Mouse (Mus musculus) liver, embryonic 15.5 days (tissue): Measurements from ENCODE around the gene Zfhx3. TPM values are rescaled to one million over a fixed set of nuclear protein-coding genes. Genes with fewer than 3 reads are reported as not detected.

Experiments
- ATAC-seq: fragments of 200-750 bp; cut with Nextera tagmentation; 2 replicates; pipeline ENCODE4 v1.8.0; 2017; ENCODE audit warnings: moderate number of reproducible peaks, mild to moderate bottlenecking, moderate library complexity; ENCODE audit not compliant: insufficient read depth
- H3K27ac ChIP-seq: fragments of 300-500 bp; sonication (generic); replicated peaks from 2 replicates; pipeline ENCODE4 v1.5.1; 2015; ENCODE audit warnings: mild to moderate bottlenecking, inconsistent platforms
- H3K27me3 ChIP-seq: fragments of 300-500 bp; sonication (generic); 2 replicates; pipeline ENCODE4 v1.6.1; 2015; ENCODE audit warnings: mild to moderate bottlenecking, inconsistent platforms
- H3K36me3 ChIP-seq: fragments of 300-500 bp; sonication (generic); replicated peaks from 2 replicates; pipeline ENCODE4 v1.6.1; 2015; ENCODE audit warnings: moderate library complexity, mild to moderate bottlenecking, inconsistent platforms
- H3K4me1 ChIP-seq: fragments of 300-500 bp; sonication (generic); replicated peaks from 2 replicates; pipeline ENCODE4 v1.6.1; 2015; ENCODE audit warnings: inconsistent platforms
- H3K4me2 ChIP-seq: fragments of 300-500 bp; sonication (generic); 2 replicates; pipeline ENCODE4 v1.6.1; 2015; ENCODE audit warnings: moderate library complexity, mild to moderate bottlenecking, inconsistent platforms
- H3K4me3 ChIP-seq: fragments of 300-500 bp; sonication (generic); replicated peaks from 2 replicates; pipeline ENCODE4 v1.5.1; 2015; ENCODE audit warnings: mild to moderate bottlenecking, inconsistent platforms
- H3K9ac ChIP-seq: fragments of 300-500 bp; sonication (generic); 2 replicates; pipeline ENCODE4 v1.6.1; 2015; ENCODE audit warnings: moderate library complexity, mild to moderate bottlenecking, inconsistent platforms
- H3K9me3 ChIP-seq: fragments of 300-500 bp; sonication (generic); replicated peaks from 2 replicates; pipeline ENCODE4 v1.6.1; 2016; ENCODE audit warnings: inconsistent platforms
- WGBS: fragments of 180-500 bp; shearing (Covaris S2); methylation state at CpG from one replicate; pipeline ENCODE4 v1.1.7; 2015; ENCODE audit warnings: mixed read lengths; ENCODE audit not compliant: insufficient replicate concordance; 5-methylcytosine and 5-hydroxymethylcytosine counted together
- polyA plus RNA-seq: library from polyadenylated mRNA; unstranded; fragments of >200 nt; fragmentation: Nextera tagmentation; extraction: Ambion mirVana; gene quantifications from 2 replicates; pipeline ENCODE4 v1.2.1, GENCODE M21; 2015

Gene Zfhx3
- polyA plus RNA-seq, 1 experiment from 2014 or later = 1.0 TPM

GRCm38 (mm10) chr8:108920151-108920550, 977.7 kb downstream of the Zfhx3 start:
- H3K36me3 ChIP-seq = no peaks in the 10 kb centered on the region
- H3K4me1 ChIP-seq = peaks cover 2% of the 10 kb centered on the region
- H3K27ac ChIP-seq = no peak overlapping the region
- no peaks in the 10 kb centered on the region for H3K9me3 ChIP-seq
- no peak overlapping the region for H3K4me2 ChIP-seq
- ATAC-seq = no peak
- no peak overlapping the region for H3K9ac ChIP-seq
- no peak overlapping the region for H3K4me3 ChIP-seq
- H3K27me3 ChIP-seq = no peaks in the 10 kb centered on the region
- 72% methylated on average over 7 of the region's 7 CpGs for WGBS

DNA sequence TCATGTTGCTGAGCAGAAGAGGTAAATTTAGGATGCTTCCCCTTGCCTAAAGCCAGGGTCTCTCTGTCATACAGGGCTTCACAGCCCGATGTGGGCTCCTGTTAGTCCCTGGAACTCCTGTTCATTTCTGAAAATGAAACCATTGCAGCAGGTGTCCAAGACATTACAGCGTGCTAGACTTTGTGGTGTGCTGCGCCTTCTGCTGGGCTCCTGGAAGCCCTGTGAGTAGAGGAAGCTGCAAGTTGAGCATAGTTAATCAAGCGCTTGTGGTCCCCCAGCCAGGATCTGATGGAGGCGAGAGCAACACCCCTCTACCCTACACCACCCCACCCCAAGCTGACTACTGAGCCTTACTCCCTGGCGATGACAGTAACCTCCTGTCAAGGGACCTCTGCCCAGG, 980.7 kb downstream of the Zfhx3 start:
- no peaks in the 10 kb centered on the region for H3K27me3 ChIP-seq
- no peak overlapping the region for H3K4me2 ChIP-seq
- H3K4me1 ChIP-seq = no peaks in the 10 kb centered on the region
- no peak for ATAC-seq
- no peak overlapping the region for H3K4me3 ChIP-seq
- no peak overlapping the region for H3K27ac ChIP-seq
- no peak overlapping the region for H3K9ac ChIP-seq
- no peaks in the 10 kb centered on the region for H3K9me3 ChIP-seq
- 63% methylated on average over 6 of the region's 6 CpGs for WGBS
- H3K36me3 ChIP-seq = no peaks in the 10 kb centered on the region

- 76% methylated on average over 9 of the region's 9 CpGs for WGBS
- ATAC-seq = no peak
- Histone ChIP-seq H3K4me2 (no peak overlapping the region), H3K36me3 (no peaks in the 10 kb centered on the region), H3K9ac (no peak overlapping the region), H3K27me3 (no peaks in the 10 kb centered on the region), H3K4me1 (no peaks in the 10 kb centered on the region), H3K27ac (no peak overlapping the region), H3K4me3 (no peak overlapping the region), H3K9me3 (no peaks in the 10 kb centered on the region)
Measured at GRCm38 (mm10) chr8:108924526-108924925, 982.1 kb downstream of the Zfhx3 start.

- no peak overlapping the region for H3K27ac ChIP-seq
- no peaks in the 10 kb centered on the region for H3K36me3 ChIP-seq
- no peak for ATAC-seq
- H3K4me1 ChIP-seq = peaks cover 6% of the 10 kb centered on the region; the same call in 1 of the 2 replicates
- no peaks in the 10 kb centered on the region for H3K9me3 ChIP-seq
- no peak overlapping the region for H3K4me3 ChIP-seq
- 62% methylated on average over 11 of the region's 11 CpGs for WGBS
- no peaks in the 10 kb centered on the region for H3K27me3 ChIP-seq
- no peak overlapping the region for H3K4me2 ChIP-seq
- no peak overlapping the region for H3K9ac ChIP-seq
Measured at GRCm38 (mm10) chr8:108926106-108926505, 983.7 kb downstream of the Zfhx3 start.

GRCm38 (mm10) chr8:108930635-108931034, 988.2 kb downstream of the Zfhx3 start:
- H3K27me3 ChIP-seq = no peaks in the 10 kb centered on the region
- H3K9ac ChIP-seq = no peak overlapping the region
- H3K4me3 ChIP-seq = no peak overlapping the region
- no peak overlapping the region for H3K27ac ChIP-seq
- no peaks in the 10 kb centered on the region for H3K36me3 ChIP-seq
- no peak overlapping the region for H3K4me2 ChIP-seq
- no peak for ATAC-seq
- peaks cover 6% of the 10 kb centered on the region; the same call in 1 of the 2 replicates for H3K4me1 ChIP-seq
- WGBS = 44% methylated on average over 5 of the region's 5 CpGs
- no peaks in the 10 kb centered on the region for H3K9me3 ChIP-seq

DNA sequence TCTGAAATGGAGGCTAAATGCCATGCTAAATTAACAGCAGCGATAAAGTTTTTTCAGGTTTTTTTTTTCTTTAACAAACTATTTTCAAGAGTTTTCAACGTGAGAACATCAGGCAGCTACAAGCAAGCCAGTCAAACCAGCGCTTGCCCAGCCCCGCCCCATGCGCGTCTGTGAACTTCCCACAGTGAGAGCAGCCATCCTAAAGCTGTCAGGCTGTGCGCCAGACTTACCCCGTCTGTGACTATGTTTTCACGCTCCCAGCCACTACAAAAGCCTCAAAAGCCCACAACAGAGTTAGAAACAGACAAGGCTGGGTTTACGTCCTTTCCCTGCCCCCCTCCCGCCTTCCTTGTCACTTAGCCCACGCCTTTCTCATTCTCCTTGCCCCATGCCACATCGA, 989.4 kb downstream of the Zfhx3 start:
- Histone ChIP-seq H3K4me3 (no peak overlapping the region), H3K4me2 (no peak overlapping the region), H3K9ac (no peak overlapping the region), H3K4me1 (peaks cover 6% of the 10 kb centered on the region; the same call in 1 of the 2 replicates), H3K27ac (no peak overlapping the region), H3K27me3 (no peaks in the 10 kb centered on the region), H3K9me3 (no peaks in the 10 kb centered on the region), H3K36me3 (no peaks in the 10 kb centered on the region)
- WGBS = 59% methylated on average over 13 of the region's 13 CpGs
- ATAC-seq = no peak

GRCm38 (mm10) chr8:108932729-108933128, 990.3 kb downstream of the Zfhx3 start:
- WGBS = 44% methylated on average over 9 of the region's 9 CpGs
- Histone ChIP-seq H3K36me3 (no peaks in the 10 kb centered on the region), H3K27me3 (no peaks in the 10 kb centered on the region), H3K4me1 (peaks cover 6% of the 10 kb centered on the region; the same call in 1 of the 2 replicates), H3K4me3 (no peak overlapping the region), H3K9me3 (no peaks in the 10 kb centered on the region), H3K4me2 (no peak overlapping the region), H3K9ac (no peak overlapping the region), H3K27ac (no peak overlapping the region)
- ATAC-seq = no peak

DNA sequence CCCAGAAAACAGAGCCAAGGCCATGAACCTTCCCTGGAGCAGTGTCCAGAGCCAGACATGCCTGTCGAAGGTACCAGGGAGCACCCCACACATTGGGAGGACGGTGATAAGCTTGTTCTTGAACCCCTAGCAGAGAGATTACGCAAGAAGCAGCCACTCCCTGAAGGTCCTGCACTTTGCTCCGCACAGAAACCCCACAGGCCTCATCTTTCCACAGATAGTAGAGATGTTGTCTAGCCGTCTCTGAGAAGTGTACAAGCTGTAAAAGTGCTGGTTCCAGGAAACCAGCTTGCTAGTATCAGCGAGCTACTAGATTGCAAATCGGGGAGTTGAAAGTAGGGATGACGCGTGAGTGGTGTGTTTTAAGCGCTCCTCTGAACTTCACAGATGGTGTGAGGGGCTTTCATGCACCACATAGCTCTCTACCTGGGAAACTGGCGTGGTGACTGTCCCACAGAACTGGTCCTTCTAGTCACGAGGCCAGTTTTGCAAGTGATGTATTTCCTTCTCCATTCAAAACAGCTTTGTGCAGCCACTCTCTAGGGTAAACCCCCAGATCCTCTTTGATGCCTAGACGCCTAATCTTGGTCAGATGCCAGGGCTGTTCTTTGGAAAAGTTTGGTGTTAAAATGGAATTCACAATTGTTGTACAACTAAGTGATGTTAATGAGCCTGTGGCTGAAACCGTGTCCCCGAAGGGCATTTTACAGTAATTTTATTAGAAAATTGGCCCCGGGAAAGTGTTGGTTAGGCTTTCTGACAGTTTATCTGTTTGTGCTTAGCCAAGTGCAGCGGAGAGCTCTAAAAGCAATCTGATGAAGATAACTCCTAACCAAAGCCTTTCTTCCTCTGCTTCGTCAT, 993.6 kb downstream of the Zfhx3 start:
- H3K9me3 ChIP-seq = no peaks in the 10 kb centered on the region
- no peak for ATAC-seq
- no peaks in the 10 kb centered on the region for H3K27me3 ChIP-seq
- no peaks in the 10 kb centered on the region for H3K36me3 ChIP-seq
- H3K4me1 ChIP-seq = no peaks in the 10 kb centered on the region
- H3K27ac ChIP-seq = no peak overlapping the region
- WGBS = 45% methylated on average over 18 of the region's 18 CpGs
- H3K4me3 ChIP-seq = no peak overlapping the region
- no peak overlapping the region for H3K9ac ChIP-seq
- H3K4me2 ChIP-seq = no peak overlapping the region

GRCm38 (mm10) chr8:108936695-108937448, 994.4 kb downstream of the Zfhx3 start:
- 53% methylated on average over 19 of the region's 19 CpGs for WGBS
- no peaks in the 10 kb centered on the region for H3K36me3 ChIP-seq
- no peak for ATAC-seq
- H3K4me3 ChIP-seq = no peak overlapping the region
- no peak overlapping the region for H3K27ac ChIP-seq
- no peak overlapping the region for H3K4me2 ChIP-seq
- no peak overlapping the region for H3K9ac ChIP-seq
- no peaks in the 10 kb centered on the region for H3K9me3 ChIP-seq
- H3K4me1 ChIP-seq = no peaks in the 10 kb centered on the region
- no peaks in the 10 kb centered on the region for H3K27me3 ChIP-seq

- no peak overlapping the region for H3K4me2 ChIP-seq
- H3K4me1 ChIP-seq = no peaks in the 10 kb centered on the region
- ATAC-seq = no peak
- no peaks in the 10 kb centered on the region for H3K27me3 ChIP-seq
- no peaks in the 10 kb centered on the region for H3K36me3 ChIP-seq
- H3K27ac ChIP-seq = no peak overlapping the region
- H3K9me3 ChIP-seq = no peaks in the 10 kb centered on the region
- WGBS = 64% methylated on average over 8 of the region's 8 CpGs
- H3K9ac ChIP-seq = no peak overlapping the region
- no peak overlapping the region for H3K4me3 ChIP-seq
Measured at GRCm38 (mm10) chr8:108937904-108938455, 995.5 kb downstream of the Zfhx3 start.

GRCm38 (mm10) chr8:108942686-108943085, 1000.2 kb downstream of the Zfhx3 start:
- no peak overlapping the region for H3K27ac ChIP-seq
- peaks cover 16% of the 10 kb centered on the region for H3K36me3 ChIP-seq
- H3K9ac ChIP-seq = no peak overlapping the region
- H3K9me3 ChIP-seq = no peaks in the 10 kb centered on the region
- H3K27me3 ChIP-seq = no peaks in the 10 kb centered on the region
- H3K4me3 ChIP-seq = no peak overlapping the region
- H3K4me1 ChIP-seq = no peaks in the 10 kb centered on the region
- no peak for ATAC-seq
- H3K4me2 ChIP-seq = no peak overlapping the region
- 77% methylated on average over 8 of the region's 8 CpGs for WGBS
